Mouse (Mus musculus): Measurements from ENCODE around the gene Bend4. TPM values are rescaled to one million over a fixed set of nuclear protein-coding genes. Genes with fewer than 3 reads are reported as not detected.

Gene Bend4
- total RNA-seq (2021): 1 to 10 TPM; 4.6 TPM
- long read RNA-seq, experiment 1, partial matches to known transcripts: 0 of 1 reads
- long read RNA-seq, experiment 1, other reads (novel, unspliced or antisense): 1 of 1 reads
- long read RNA-seq, experiment 2, partial matches to known transcripts: 0 of 5 reads
- long read RNA-seq, experiment 2, other reads (novel, unspliced or antisense): 5 of 5 reads

DNA sequence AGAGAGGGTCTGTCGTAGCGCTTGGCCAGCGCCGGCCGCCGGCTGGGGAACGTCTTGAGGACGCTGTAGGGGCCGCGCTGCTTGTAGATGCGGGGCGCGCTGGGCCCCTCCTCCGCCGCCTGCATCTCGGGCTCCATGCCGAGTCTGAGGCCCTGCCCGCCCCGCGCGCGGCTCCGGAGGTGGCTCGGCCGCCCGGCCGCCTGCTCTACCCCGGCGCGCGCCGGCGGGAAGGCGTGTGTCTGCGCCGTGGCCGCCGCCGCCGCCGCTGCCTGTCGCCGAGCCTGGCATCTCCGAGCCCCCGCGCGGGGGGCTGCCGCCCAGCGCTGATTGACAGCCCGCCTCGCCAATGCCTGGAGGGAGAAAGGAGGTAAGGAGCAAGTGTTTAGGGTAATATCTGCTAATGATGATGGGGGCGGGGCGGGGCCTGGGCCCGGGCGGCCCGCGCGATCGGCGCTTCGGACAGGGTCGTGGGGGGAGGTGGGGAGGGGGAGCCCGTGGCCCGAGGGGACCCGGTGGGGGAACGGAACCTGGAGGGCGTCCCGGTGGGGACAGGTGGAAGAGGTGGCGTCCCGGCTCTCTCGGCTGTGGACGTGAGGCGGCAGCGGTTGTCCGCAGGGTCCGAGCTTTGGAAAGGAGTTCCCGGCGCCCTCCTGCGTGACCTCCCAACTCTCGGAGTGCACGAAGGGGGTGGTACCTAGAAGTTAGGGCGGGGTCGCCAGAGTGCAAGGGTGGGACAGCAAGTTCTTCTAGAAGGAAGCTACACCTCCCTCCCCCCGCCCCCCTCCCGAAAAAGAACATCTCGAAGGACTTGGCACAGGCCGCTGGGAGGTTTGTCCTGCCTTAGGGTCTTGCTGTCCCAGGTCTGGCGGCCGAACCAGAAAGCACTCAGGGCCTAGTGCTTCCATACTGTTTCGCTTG, at the start of gene Bend4:
Gene Bend4 (minus strand): TSS at position 868 of the 918 bp plus-strand sequence.
- DNase-seq (ENCODE audit: low spot score in 2 of 2): peak; percentile 31 to 42

DNA sequence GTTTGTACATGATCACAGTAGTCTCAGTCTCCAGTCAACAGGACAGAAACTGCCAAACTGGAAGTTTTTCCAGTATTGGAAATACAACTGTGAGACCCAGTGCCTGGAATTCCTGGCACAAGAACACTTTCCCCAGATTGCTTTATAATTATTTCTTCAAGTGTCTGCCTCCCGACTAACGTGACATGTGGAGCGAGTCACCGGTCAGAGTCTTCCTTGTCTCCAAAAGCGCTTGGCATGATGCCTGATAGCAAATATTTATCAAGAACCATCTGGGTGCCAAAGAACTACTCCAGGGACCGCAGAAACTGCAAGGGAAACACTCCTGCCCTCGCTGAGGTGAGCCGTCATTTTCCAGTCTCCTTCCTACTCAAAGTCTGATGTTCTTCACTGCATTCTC, 45.6 kb upstream of the Bend4 start:
- no peak for DNase-seq (ENCODE audit: low spot score in 2 of 2)

DNA sequence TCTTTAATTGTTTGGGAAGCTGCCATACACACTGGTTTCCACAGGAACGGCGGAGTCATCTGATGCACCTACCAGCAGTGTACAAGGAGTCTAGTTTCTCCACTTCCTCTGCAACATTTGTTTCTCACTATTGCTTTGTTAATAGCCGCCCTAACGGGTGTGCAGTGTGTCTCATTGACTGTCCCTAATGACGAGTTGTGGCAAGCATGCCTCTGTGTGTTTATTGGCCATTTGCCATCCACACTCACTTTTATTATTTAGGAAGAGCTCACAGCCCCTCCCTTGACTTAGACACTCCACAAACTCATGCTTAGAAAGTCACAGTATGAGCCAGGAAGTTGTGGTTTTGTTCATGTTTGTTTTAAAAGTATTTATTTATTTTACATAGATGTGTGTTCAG, 45.0 kb upstream of the Bend4 start:
- DNase-seq (ENCODE audit: low spot score in 2 of 2): no peak

DNA sequence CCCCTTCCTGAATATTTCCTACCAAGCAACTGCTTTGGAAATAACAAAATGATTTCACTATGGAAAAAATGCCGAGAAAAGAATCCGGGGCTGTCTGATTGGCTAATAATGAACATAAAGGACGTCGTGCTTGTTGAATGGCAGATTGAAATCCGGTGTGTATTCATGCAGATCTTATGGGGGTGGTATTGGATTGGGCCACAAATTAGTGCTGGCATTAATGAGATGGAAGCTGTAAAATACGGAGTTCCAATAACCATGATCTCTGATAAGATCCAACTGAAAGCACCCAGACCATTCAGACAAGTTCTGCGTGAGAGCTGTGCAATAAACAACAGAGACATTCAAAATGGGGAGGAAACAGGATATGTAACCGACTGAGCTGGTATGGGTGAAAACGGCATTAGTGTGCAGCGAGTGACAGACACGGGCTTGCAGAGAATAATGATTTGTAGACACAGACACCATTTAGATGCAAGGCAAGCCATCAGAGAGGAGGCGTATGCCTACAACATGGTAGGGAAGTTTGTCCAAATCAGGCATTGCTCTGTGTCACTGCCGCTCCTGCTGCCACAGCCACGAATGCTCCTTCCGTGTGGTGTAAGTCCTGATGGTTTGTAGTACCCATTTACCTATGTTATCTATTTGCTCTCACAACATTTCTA, 38.9 kb upstream of the Bend4 start:
- no peak for DNase-seq (ENCODE audit: low spot score in 2 of 2)

DNA sequence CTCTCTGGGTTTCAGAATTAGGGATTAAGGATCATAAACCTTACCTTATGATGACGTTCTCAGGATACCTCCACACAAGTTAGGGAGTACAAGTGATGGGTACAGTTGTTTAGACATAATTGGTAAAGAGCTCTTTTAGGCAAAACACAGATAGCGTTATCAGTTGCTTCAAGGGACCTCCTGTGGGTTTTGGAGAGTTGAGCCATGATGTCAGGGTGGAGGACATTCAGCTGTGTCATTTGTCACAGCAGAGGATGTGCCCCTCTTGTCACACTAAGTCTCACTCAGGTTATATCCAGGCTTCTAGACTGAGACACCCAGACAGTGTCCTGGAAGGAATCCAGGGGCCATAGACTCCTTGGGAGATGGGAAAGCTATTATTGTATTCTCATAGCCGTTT, 36.8 kb upstream of the Bend4 start:
- DNase-seq (ENCODE audit: low spot score in 2 of 2): no peak

DNA sequence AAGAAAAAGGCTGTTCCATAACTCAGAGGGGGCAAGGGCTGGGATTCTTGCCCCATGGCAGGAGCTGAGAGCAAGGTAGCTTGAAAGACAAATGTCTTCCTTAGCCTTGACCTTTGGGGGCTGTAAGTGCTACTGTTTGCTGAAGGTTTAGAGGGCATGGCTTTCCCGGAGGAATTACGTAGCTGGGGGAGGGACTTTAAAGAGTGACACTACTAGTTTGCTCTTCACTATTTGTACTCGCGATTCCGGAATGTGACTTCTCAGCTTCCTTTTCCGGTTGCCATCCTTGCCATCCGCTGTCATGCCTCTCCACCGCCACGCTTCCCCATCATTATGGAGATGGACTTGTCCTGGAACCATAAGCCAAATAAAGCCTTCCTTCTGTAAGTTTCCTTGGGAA, 35.5 kb upstream of the Bend4 start:
- DNase-seq (ENCODE audit: low spot score in 2 of 2): no peak

DNA sequence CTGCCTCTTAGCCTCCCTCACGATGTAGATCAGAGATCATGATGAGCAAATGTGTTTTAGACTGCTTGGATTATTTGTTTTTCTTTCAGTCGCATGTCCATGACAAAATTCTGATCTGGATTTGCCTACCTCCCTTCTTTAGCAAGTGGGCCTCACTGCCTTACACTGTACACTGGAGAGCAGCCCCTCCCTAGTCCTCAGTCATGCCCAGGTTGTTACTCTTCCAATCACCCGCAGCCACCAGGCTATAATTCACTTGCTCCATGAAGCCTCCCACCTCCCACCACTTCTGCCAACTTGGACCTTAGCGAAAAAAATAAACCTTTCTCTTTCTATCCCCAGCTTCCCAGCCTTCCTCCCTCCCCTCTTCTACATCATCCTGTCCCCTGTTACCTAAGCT, 34.2 kb upstream of the Bend4 start:
- no peak for DNase-seq (ENCODE audit: low spot score in 2 of 2)

DNA sequence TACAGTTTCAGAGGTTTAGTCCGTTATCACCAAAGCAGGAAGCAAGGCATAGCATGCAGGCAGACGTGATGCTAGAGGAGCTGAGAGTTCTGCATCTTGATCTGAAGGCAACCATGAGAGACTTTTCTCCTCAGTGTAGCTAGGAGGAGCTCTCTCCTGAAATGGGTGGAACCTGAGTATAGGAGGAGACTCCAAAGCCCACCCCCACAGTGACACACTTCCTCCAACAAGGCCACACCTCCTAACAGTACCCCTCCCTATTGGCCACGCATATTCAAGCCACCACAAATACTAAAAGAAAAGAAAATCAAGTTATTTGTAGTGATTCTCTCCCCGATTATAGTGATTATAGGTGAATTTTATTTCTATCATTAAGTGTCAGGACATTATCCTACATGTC, 28.7 kb upstream of the Bend4 start:
- no peak for DNase-seq (ENCODE audit: low spot score in 2 of 2)

DNA sequence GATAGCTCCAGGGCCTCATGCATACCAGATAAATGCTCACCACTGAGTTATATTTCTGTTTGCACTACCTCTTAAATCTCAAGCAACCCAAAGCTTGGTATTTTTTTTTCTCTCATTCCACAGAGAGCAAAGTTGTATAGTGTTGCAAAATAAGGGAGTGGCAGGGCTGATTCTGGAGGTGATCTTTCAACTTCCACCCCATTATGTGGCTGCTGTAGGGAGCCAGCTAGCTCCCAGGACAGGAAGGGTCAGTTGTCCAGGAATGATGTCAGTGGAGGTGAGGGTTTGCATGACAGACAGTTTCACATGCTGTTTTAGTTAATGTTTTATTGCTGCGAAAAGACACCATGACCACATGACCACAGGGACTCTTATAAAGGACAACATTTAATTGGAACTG, 26.2 kb upstream of the Bend4 start:
- no peak for DNase-seq (ENCODE audit: low spot score in 2 of 2)

DNA sequence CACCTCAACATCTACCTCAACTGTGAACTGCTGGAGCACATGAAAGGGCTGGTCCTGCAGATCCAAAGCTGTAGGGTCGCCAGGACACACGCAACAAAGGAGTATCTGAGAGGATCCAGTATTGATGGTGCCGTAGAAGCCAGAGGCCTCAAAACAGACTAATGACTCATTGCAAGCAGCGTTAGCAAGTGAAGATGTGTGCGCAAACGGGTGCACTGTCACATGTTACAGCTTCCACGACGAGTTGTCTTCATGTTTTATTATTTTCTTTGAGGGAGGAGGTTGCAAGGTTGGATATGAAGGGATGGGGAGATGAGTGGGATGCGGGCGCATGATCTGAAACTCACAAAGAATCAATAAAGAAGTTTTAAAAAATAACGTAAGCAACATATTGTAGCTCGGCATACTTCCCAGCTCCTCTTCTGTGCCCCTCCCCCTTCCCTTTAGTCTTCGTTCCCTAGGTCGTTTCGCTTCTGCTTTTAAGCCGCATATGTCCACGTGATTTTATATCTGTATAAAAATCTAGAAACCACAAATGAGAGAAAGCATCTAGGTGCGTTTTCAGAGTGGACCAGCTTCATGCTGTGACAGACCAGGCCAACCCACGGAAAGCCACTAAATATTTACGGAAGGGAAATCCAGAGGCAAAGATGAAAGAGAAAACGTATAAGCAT, 22.0 kb upstream of the Bend4 start:
- no peak for DNase-seq (ENCODE audit: low spot score in 2 of 2)

DNA sequence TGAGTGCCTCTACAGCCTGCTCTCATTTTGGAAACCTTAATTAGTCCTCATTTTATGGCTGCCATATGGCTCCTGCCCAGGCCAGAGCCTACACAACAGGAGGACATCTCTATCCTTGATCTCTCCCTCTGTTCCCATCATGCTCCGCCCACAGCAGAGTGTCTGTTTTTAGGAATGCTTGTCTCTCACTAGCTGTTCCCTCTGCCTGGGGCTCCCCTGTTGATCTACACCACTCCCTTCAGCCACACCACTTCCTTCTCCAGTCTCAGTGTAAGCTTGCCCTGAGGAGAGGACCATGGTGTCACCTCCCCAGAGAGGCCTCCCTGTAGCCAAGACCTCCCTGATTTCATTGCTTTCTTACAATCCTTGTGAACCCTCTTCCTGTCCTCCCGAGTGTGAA, 18.4 kb upstream of the Bend4 start:
- DNase-seq (ENCODE audit: low spot score in 2 of 2): no peak

DNA sequence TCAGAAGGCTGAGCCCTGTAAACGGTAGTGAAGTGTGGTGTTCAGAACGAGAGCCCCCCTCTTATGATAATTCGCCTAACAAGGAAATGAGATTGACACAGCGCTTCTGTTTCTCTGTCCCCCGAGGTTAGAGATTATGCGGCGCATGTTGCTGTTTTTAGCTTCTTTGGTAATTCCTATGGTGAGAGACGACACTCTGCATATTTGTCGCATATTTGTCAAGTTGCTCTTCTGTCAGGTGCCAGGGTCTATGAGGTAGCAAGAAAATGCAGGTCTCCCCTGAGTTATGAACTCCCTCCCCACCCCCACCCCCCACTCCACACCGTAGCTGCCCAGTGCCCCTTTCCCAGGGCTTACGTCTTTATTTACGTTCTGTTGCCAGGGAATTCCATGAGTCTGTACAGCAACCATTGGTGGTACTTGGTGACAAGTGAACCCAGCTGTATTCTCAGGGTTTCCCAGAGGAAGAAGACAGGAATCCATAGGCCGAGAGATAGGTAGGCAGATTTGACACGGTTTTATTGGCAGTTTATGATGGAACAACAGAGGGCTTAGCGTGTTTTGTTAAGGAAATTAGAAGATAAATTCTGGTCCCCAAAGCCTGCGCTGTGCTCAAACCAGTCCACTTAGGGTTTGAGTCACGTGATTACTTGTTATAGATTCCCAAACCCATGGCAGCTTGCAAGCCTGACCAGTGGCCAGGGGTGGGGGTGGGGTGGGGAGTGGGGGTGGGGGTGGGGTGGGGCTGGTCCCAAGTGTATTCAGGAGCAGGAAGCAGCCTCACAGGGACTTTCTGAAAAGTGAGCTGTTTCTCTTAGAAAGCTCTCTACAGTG, 16.3 kb upstream of the Bend4 start:
- DNase-seq (ENCODE audit: low spot score in 2 of 2): no peak

DNA sequence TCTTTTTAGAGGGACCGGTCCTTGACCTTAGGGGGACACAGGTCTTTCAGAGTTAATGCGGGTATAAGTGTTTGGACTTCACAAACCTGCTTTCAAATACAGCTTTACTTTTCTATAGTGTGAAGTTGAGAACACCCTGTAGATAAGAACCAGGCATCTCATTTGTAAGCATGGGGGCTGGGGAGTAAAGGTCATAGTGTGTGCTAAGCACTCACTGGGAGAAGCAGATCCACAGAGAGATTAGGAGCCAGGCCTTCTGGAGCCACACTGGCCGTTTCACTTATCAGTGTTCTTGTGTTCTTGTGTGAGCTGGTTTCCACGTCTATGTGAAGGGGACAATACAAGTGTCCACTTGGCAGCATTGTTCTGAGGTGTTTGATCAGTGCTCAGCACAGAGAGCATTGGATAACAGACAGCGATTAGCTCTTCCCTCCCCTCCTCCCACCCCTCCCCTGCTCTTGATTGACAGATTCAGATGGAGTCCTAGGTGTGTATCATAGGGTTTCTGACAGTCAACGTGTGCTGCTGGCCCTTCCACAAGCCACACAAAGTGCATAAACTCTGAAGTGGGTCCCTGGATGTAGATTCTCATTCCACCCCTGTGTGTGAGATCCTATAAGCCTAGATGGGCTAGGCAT, 14.8 kb upstream of the Bend4 start:
- DNase-seq (ENCODE audit: low spot score in 2 of 2): no peak

DNA sequence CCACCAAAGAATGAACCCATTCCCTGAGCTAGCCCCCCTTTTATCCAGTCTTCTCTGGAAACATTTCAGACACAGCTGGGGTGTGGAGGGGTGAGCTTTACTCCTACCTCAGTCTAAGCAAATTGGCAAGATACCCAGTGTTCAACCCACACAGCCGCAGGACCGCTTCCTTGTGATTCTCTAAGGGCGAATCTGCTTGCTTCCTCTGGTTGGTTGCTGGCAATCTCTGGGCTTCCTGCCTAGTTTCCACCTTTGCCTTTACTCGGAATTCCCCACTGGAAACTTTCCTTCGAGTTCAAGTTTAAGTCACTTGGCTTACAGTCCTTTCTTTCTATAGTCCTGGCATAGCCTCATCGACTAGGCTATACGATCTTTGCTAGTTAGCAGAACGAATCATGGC, 12.5 kb upstream of the Bend4 start:
- DNase-seq (ENCODE audit: low spot score in 2 of 2): no peak

DNA sequence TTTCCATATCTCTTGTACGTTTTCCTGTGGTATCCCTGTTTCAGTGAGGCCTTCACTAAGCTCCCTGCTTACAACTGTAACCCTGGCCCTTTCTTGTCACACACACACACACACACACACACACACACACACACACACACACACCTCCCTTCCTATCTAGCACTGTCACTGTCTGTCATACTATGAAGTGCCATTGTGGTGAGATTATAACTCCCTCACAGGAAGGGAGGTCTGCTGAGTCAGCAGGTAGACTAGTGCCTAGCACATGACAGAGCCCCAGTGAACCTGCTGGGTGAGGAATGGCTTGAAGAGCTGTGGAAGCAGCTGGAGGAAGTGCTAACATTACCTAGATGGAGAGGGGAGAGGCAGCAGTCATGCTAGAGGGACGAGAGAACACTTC, 9.3 kb upstream of the Bend4 start:
- DNase-seq (ENCODE audit: low spot score in 2 of 2): no peak

DNA sequence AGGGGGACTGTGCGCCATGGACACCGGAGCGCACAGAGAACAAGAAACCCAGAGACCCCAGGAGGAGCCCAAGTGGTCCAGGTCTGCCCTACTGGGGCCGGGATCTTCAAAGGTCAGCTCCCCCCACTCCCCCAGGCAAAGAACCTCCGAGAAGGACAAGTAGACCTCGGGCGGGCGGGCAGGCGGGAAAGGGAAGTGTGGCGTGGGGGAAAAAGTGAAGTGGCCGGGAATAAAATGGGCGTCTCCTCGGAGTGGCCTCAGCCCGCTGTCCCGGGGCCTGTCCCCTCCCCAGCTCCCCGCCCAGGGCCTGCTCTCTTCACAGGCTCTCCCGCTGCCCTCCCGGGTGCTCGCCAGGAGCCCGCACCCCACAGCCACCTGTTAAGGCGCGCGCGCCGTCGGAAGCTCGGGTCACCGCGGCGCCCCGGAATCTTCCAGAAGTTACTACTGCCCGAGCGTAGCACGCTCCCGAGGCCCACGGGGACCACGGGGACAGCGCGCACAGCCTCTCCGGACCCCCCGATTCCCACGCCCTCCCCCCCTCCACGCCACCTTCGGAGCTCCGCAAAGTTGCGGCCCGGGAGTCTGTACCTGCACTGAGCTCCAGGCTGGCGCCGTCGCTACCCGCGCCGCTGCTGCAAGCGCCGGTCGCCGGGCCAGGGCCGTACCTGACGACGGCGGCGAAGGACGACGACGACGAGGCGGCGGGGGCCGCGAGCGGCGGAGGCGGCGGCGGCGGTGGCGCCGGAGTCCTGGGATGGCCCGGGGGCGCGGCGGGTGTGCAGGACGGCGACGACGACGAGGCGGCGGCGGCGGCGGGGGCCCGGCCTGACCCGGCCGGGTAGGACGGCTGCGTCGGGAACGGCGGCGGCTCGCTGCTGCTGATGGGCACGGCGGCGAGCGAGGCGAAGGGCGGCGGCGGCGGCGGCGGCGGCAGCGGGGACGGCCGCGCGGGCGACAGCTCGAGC, 1.4 kb downstream of the Bend4 start:
- DNase-seq (ENCODE audit: low spot score in 2 of 2): peak in 1 of 2 experiments; percentile 7

DNA sequence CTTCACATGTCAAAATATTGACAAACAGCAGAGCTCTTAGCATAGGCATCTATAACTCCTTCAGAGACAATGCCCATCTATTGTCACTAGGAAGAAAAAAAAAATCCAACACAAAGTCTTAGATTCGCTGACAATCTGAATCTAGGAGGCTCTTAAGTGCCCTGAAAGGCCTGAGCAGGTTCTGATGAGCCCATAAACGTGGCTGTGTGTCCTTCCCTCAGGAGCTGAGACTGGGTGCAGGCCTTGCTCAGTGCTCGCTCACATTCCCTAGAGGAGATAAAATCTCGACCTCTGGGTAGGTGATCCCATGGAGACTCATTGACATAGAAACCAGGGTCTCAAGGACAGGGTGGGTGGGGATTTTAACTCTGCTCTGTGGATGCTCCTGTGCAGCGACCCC, 2.1 kb downstream of the Bend4 start:
- DNase-seq (ENCODE audit: low spot score in 2 of 2): no peak

DNA sequence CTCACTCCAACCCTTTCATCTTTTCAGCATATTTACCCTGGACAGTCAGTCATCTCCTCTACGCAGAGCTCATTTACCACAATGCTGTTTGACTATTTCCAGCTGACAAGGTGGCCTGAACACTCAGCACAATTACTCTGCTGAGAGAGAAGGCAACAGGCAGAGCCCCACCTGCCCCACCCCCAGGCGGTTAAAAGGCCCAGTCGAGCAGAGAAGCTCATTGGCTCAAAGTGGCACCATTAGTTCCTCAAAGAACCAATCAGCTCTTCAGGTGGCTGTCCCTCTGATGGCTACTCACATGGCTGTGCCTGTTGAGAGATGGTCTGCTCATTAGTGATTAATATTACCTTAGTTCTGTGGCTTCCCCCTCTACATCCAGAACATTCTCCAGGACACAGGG, 3.5 kb downstream of the Bend4 start:
- no peak for DNase-seq (ENCODE audit: low spot score in 2 of 2)

DNA sequence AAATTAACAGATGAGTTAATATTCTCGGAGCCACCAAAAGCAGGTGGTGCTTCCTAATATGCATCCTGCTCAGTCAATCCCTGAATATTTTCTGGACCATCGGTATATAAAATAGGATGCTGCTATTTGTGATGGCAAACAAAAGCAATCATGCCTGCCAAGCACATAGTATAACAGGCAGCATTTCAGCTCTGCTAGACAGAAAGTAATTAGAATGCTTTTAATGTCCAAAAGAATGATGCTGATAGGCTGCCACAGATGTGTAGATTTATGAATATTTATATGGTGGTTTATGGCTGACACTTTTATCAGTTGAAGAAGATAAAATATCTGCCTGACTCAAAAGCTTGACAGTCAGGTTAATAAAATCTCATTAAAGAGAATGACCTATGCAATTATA, 4.1 kb downstream of the Bend4 start:
- no peak for DNase-seq (ENCODE audit: low spot score in 2 of 2)
